In genomic region chr2:51015360-51016128, GRCm38 (mm10) we compare ENCODE assay signal across 13 mouse cellular contexts.
A peak's percentile ranks its signal among the peaks of the same experiment; 100 is the strongest.
DNase-seq lines count a peak whose midpoint lies in the region; ATAC-seq and TF ChIP-seq lines count a peak whose summit lies in the region.
"Had no signal": no experiment of that assay in that cellular context is flagged by ENCODE, and none has a peak within 500 bp of the region (broad histone marks: within the 10 kb centered on the region; RNA-seq: fewer than 3 reads in every experiment).

No protein-coding gene starts in this region.

- no peak overlapping the region for H3K9ac ChIP-seq in lung, embryonic 14.5 days
- no peak overlapping the region for H3K9ac ChIP-seq in stomach, embryonic 14.5 days (replicated peaks; ENCODE audit: low read depth, low read length)
- H3K9ac ChIP-seq: liver, embryonic 15.5 days had no signal

- H3K4me3 ChIP-seq in lung, embryonic 14.5 days (ENCODE audit: low read depth, low read length), result no peak overlapping the region
- no peak overlapping the region for H3K4me3 ChIP-seq in stomach, embryonic 14.5 days (ENCODE audit: low read depth, low read length)
- H3K4me3 ChIP-seq: liver, embryonic 15.5 days had no signal

- intact Hi-C loops in heart, postnatal 10 days (cut with DNase I), result no loop called here

- no peaks in the 10 kb centered on the region for H3K9me3 ChIP-seq in lung, embryonic 14.5 days (ENCODE audit: low read depth, low read length)
- no peaks in the 10 kb centered on the region for H3K9me3 ChIP-seq in stomach, embryonic 14.5 days (ENCODE audit: control insufficient read depth, low read depth, low read length)
- H3K9me3 ChIP-seq: liver, embryonic 15.5 days had no signal

- H3K4me2 ChIP-seq in lung, embryonic 14.5 days, result no peak overlapping the region
- H3K4me2 ChIP-seq in stomach, embryonic 14.5 days (replicated peaks; ENCODE audit: low read depth, low read length), result no peak overlapping the region
- H3K4me2 ChIP-seq: liver, embryonic 15.5 days had no signal

- no peaks in the 10 kb centered on the region for H3K36me3 ChIP-seq in lung, embryonic 14.5 days (ENCODE audit: insufficient read depth)
- H3K36me3 ChIP-seq in stomach, embryonic 14.5 days (ENCODE audit: control insufficient read depth, insufficient read depth, low read length), result no peaks in the 10 kb centered on the region
- H3K36me3 ChIP-seq: liver, embryonic 15.5 days had no signal

- H3K27me3 ChIP-seq in lung, embryonic 14.5 days (ENCODE audit: insufficient read depth, low read length), result no peaks in the 10 kb centered on the region
- no peaks in the 10 kb centered on the region for H3K27me3 ChIP-seq in stomach, embryonic 14.5 days (ENCODE audit: control insufficient read depth, insufficient read depth, low read length)
- H3K27me3 ChIP-seq: liver, embryonic 15.5 days had no signal

- TF ChIP-seq CTCF in lung, embryonic 14.5 days (IDR thresholded peaks at IDR 0.05; ENCODE audit: low read depth), result no peak

- H3K27ac ChIP-seq in lung, embryonic 14.5 days (ENCODE audit: low read depth), result peak overlapping the region; percentile 60; the same call in 1 of the 2 replicates
- peak overlapping the region; percentile 55; the same call in 1 of the 2 replicates for H3K27ac ChIP-seq in stomach, embryonic 14.5 days (ENCODE audit: low read length)
- H3K27ac ChIP-seq: liver, embryonic 15.5 days had no signal

- peaks cover 7% of the 10 kb centered on the region for H3K4me1 ChIP-seq in lung, embryonic 14.5 days (ENCODE audit: insufficient read depth)
- H3K4me1 ChIP-seq in stomach, embryonic 14.5 days (ENCODE audit: control insufficient read depth, insufficient read depth, low read length), result peaks cover 9% of the 10 kb centered on the region; the same call in 1 of the 2 replicates
- H3K4me1 ChIP-seq: liver, embryonic 15.5 days had no signal

- peak; percentile 23 for DNase-seq in lung, embryonic 14.5 days
- DNase-seq in lung, postnatal 25 days (ENCODE audit: low spot score), result no peak
- peak; percentile 72 for DNase-seq in forelimb bud, embryonic 11.5 days (ENCODE audit: low read depth, low spot score)
- DNase-seq in heart, postnatal 10 days, result peak; percentile 17 to 31
- no peak for DNase-seq in T-cell, adult 2 months (ENCODE audit: low spot score)
- no peak for DNase-seq in retina, embryonic 14.5 days (ENCODE audit: low spot score)
- DNase-seq: cerebellum, postnatal 25 days; kidney, postnatal 10 days; layer of hippocampus, postnatal 36 days; right cerebral cortex, adult 18-20 months had no signal

- WGBS in lung, embryonic 14.5 days, result 41% methylated on average over 7 of the region's 7 CpGs
- 29% methylated on average over 7 of the region's 7 CpGs for WGBS in stomach, embryonic 14.5 days

- ATAC-seq in lung, embryonic 14.5 days (ENCODE audit: insufficient read depth), result no peak
- no peak for ATAC-seq in stomach, embryonic 14.5 days (ENCODE audit: insufficient number of reproducible peaks, insufficient read depth, low FRiP score, low read depth)
- ATAC-seq: hindbrain, embryonic 16.5 days had no signal

Comparison
In these comparisons a context has a peak if more than half of its experiments do, and no peak if none do; other contexts are left out.
1. DNase-seq: peak in lung, embryonic 14.5 days (single experiment), forelimb bud, embryonic 11.5 days (single experiment) and heart, postnatal 10 days (2 of 2); none in lung, postnatal 25 days (single experiment), T-cell, adult 2 months (single experiment) and retina, embryonic 14.5 days (single experiment).